Comparison of ENCODE assay signal across 23 mouse cellular contexts in the genomic region with DNA sequence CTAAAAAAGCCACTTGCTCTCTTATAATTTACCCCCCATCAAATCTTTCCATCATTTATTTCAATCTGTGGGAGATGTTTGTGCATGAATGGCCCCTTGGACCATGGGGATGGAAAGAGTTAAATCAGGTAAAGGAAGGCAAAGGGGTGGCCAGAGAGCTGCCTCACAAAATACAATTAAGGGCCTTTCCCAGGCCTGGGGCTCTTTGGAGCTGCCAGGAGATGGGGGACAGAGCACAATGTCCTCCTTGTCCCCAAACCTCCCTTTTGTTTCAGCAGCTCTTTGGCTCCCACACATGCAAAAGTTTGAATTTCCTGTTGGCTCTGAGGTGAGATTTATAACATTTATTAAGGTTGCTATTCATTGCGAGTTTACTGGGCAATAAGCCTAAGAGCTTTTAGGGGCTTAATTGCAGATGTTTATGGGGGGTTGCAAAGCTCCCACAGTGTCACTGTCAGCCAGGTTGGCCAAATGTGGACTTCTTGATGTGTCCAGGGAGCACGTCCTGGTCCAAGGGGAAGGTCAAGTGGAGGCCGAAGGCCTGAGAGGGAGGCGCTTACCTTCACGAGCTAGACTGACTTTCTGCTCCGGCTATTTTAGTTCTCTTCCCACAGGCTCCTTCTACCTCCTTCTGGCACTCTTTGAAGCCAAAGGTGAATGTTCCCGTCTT.
"Had no signal": no experiment of that assay in that cellular context is flagged by ENCODE, and none has a peak within 500 bp of the region (broad histone marks: within the 10 kb centered on the region; RNA-seq: fewer than 3 reads in every experiment).

No protein-coding gene starts in this region.

- H3K9me3 ChIP-seq: intestine, embryonic 15.5 days; liver, embryonic 12.5 days; liver, embryonic 15.5 days; lung, embryonic 15.5 days; midbrain, embryonic 10.5 days; midbrain, embryonic 13.5 days; neural tube, embryonic 13.5 days had no signal

- H3K27me3 ChIP-seq: intestine, embryonic 15.5 days; liver, embryonic 12.5 days; liver, embryonic 15.5 days; lung, embryonic 15.5 days; megakaryocyte, embryonic 14.5 days; midbrain, embryonic 13.5 days; neural tube, embryonic 13.5 days had no signal

- H3K4me1 ChIP-seq: intestine, embryonic 15.5 days; liver, embryonic 12.5 days; liver, embryonic 15.5 days; lung, embryonic 15.5 days; megakaryocyte, embryonic 14.5 days; midbrain, embryonic 10.5 days; midbrain, embryonic 13.5 days; neural tube, embryonic 13.5 days had no signal

- ATAC-seq: intestine, embryonic 15.5 days; liver, embryonic 12.5 days; midbrain, embryonic 13.5 days; midbrain, embryonic 16.5 days had no signal

- H3K4me3 ChIP-seq: intestine, embryonic 15.5 days; left cerebral cortex, adult 2 months; liver, embryonic 12.5 days; liver, embryonic 15.5 days; lung, embryonic 15.5 days; megakaryocyte, embryonic 14.5 days; midbrain, embryonic 10.5 days; midbrain, embryonic 13.5 days; myocyte; neural tube, embryonic 13.5 days had no signal

- H3K36me3 ChIP-seq: intestine, embryonic 15.5 days; liver, embryonic 12.5 days; liver, embryonic 15.5 days; lung, embryonic 15.5 days; midbrain, embryonic 10.5 days; midbrain, embryonic 13.5 days; neural tube, embryonic 13.5 days had no signal

- H3K4me2 ChIP-seq: intestine, embryonic 15.5 days; liver, embryonic 12.5 days; liver, embryonic 15.5 days; lung, embryonic 15.5 days; midbrain, embryonic 13.5 days; neural tube, embryonic 13.5 days had no signal

- DNase-seq: kidney, adult 11 months; kidney, postnatal 25 days; layer of hippocampus, postnatal 36 days; liver; lung, adult 18-20 months; lung, postnatal 10 days; lung, postnatal 36 days; retina, postnatal 1 day; right cerebral cortex, postnatal 25 days; thymus, adult 18-20 months; thymus, postnatal 14 days; thymus, postnatal 4 days had no signal

- H3K9ac ChIP-seq: intestine, embryonic 15.5 days; liver, embryonic 12.5 days; liver, embryonic 15.5 days; lung, embryonic 15.5 days; midbrain, embryonic 13.5 days; neural tube, embryonic 13.5 days had no signal

- H3K27ac ChIP-seq: intestine, embryonic 15.5 days; left cerebral cortex, adult 2 months; liver, embryonic 12.5 days; liver, embryonic 15.5 days; lung, embryonic 15.5 days; midbrain, embryonic 10.5 days; midbrain, embryonic 13.5 days; neural tube, embryonic 13.5 days had no signal
